ENCODE assay signal across 32 mouse cellular contexts in the genomic region with DNA sequence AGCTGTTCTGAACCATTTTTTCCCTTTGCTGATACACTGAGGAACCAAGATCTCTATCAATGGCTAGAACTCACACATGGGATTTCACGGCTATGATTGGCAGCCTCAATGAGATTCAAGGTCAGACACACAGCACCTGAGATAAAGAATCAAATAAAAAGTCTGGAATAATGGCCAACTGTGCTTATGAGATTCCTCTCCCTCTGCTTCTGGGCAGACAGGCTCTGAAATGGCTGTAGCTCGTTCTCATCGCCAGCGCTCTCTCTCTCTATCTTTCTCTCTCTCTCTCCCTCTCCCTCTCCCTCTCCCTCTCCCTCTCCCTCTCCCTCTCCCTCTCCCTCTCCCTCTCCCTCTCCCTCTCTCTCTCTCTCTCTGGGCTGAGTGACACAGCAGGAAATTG.
DNase-seq lines count a peak whose midpoint lies in the region; ATAC-seq and TF ChIP-seq lines count a peak whose summit lies in the region.
"Had no signal": no experiment of that assay in that cellular context is flagged by ENCODE, and none has a peak within 500 bp of the region (broad histone marks: within the 10 kb centered on the region; RNA-seq: fewer than 3 reads in every experiment).

No protein-coding gene starts in this region.

- no peak overlapping the region for H3K4me2 ChIP-seq in hindbrain, embryonic 13.5 days
- H3K4me2 ChIP-seq in kidney, embryonic 16.5 days (replicated peaks; ENCODE audit: low read depth, low read length), result no peak overlapping the region
- no peak overlapping the region for H3K4me2 ChIP-seq in midbrain, embryonic 15.5 days
- H3K4me2 ChIP-seq in midbrain, postnatal 0 days (ENCODE audit: low read depth, low read length, poor library complexity, severe bottlenecking), result no peak overlapping the region
- H3K4me2 ChIP-seq: embryonic facial prominence, embryonic 15.5 days; heart, embryonic 11.5 days; liver, embryonic 12.5 days had no signal

- H3K27me3 ChIP-seq in hindbrain, embryonic 13.5 days, result no peaks in the 10 kb centered on the region
- no peaks in the 10 kb centered on the region for H3K27me3 ChIP-seq in hindbrain, embryonic 10.5 days (ENCODE audit: insufficient read depth, poor library complexity, severe bottlenecking)
- no peaks in the 10 kb centered on the region for H3K27me3 ChIP-seq in kidney, embryonic 16.5 days (ENCODE audit: insufficient read depth, low read length)
- no peaks in the 10 kb centered on the region for H3K27me3 ChIP-seq in midbrain, embryonic 15.5 days (replicated peaks)
- H3K27me3 ChIP-seq in midbrain, postnatal 0 days (ENCODE audit: insufficient read depth, low read length), result no peaks in the 10 kb centered on the region
- H3K27me3 ChIP-seq: embryonic facial prominence, embryonic 15.5 days; liver, embryonic 12.5 days; megakaryocyte, embryonic 14.5 days had no signal

- H3K4me3 ChIP-seq in hindbrain, embryonic 13.5 days, result no peak overlapping the region
- no peak overlapping the region for H3K4me3 ChIP-seq in hindbrain, embryonic 10.5 days
- no peak overlapping the region for H3K4me3 ChIP-seq in kidney, embryonic 16.5 days (ENCODE audit: low read length)
- H3K4me3 ChIP-seq in midbrain, embryonic 15.5 days, result no peak overlapping the region
- no peak overlapping the region for H3K4me3 ChIP-seq in midbrain, postnatal 0 days (ENCODE audit: low read depth, low read length)
- H3K4me3 ChIP-seq: embryonic facial prominence, embryonic 10.5 days; embryonic facial prominence, embryonic 15.5 days; gastrocnemius, adult 2 months; liver, embryonic 12.5 days; megakaryocyte, embryonic 14.5 days had no signal

- no peak overlapping the region for H3K9ac ChIP-seq in hindbrain, embryonic 13.5 days
- no peak overlapping the region for H3K9ac ChIP-seq in kidney, embryonic 16.5 days (replicated peaks; ENCODE audit: low read length)
- no peak overlapping the region for H3K9ac ChIP-seq in midbrain, embryonic 15.5 days
- H3K9ac ChIP-seq in midbrain, postnatal 0 days (replicated peaks; ENCODE audit: low read length, poor library complexity, severe bottlenecking), result no peak overlapping the region
- H3K9ac ChIP-seq: embryonic facial prominence, embryonic 15.5 days; liver, embryonic 12.5 days; liver, postnatal 0 days had no signal

- no peak for ATAC-seq in hindbrain, embryonic 13.5 days (ENCODE audit: low FRiP score)
- ATAC-seq in kidney, embryonic 16.5 days (ENCODE audit: low FRiP score, low TSS enrichment), result no peak
- ATAC-seq in midbrain, embryonic 15.5 days (replicated peaks), result peak; percentile 57
- no peak for ATAC-seq in midbrain, postnatal 0 days (ENCODE audit: low FRiP score)
- ATAC-seq: inflammation-experienced regulatory T-cells, adult 6 months; liver, embryonic 12.5 days; liver, postnatal 0 days had no signal

- 48% methylated on average over 4 of the region's 4 CpGs for WGBS in hindbrain, embryonic 13.5 days
- WGBS in hindbrain, embryonic 10.5 days, result 88% methylated on average over 4 of the region's 4 CpGs
- WGBS in kidney, embryonic 16.5 days, result 63% methylated on average over 4 of the region's 4 CpGs
- WGBS in midbrain, embryonic 15.5 days, result 27% methylated on average over 4 of the region's 4 CpGs
- WGBS in midbrain, postnatal 0 days, result 36% methylated on average over 4 of the region's 4 CpGs

- peak overlapping the region; percentile 63; the same call in 1 of the 2 replicates for H3K27ac ChIP-seq in hindbrain, embryonic 13.5 days
- H3K27ac ChIP-seq in hindbrain, embryonic 10.5 days, result no peak overlapping the region
- peak overlapping the region; percentile 46; the same call in 1 of the 2 replicates for H3K27ac ChIP-seq in kidney, embryonic 16.5 days (ENCODE audit: low read length)
- peak overlapping the region; percentile 65 for H3K27ac ChIP-seq in midbrain, embryonic 15.5 days
- H3K27ac ChIP-seq in midbrain, postnatal 0 days (ENCODE audit: low read depth, low read length), result no peak overlapping the region
- H3K27ac ChIP-seq: embryonic facial prominence, embryonic 10.5 days; embryonic facial prominence, embryonic 15.5 days; gastrocnemius, adult 2 months; kidney, postnatal 0 days; liver, embryonic 12.5 days; stomach, postnatal 0 days had no signal

- H3K36me3 ChIP-seq in hindbrain, embryonic 13.5 days, result no peaks in the 10 kb centered on the region
- no peaks in the 10 kb centered on the region for H3K36me3 ChIP-seq in hindbrain, embryonic 10.5 days
- no peaks in the 10 kb centered on the region for H3K36me3 ChIP-seq in kidney, embryonic 16.5 days (ENCODE audit: insufficient read depth, low read length)
- H3K36me3 ChIP-seq in midbrain, embryonic 15.5 days (replicated peaks), result no peaks in the 10 kb centered on the region
- no peaks in the 10 kb centered on the region for H3K36me3 ChIP-seq in midbrain, postnatal 0 days (ENCODE audit: insufficient read depth, low read length)
- H3K36me3 ChIP-seq: embryonic facial prominence, embryonic 10.5 days; embryonic facial prominence, embryonic 15.5 days; liver, embryonic 12.5 days had no signal

- no peak for TF ChIP-seq CTCF in midbrain, postnatal 0 days (IDR thresholded peaks at IDR 0.05)

- no peak for DNase-seq in hindbrain, embryonic 10.5 days (ENCODE audit: low spot score)
- no peak for DNase-seq in kidney, postnatal 36 days
- DNase-seq in midbrain, postnatal 0 days (ENCODE audit: low spot score), result peak; percentile 11
- no peak for DNase-seq in cerebellum, adult 11-12 months
- DNase-seq: adrenal gland, postnatal 36 days; B cell, adult 2 months; cerebellum, adult 8-10 months; cerebellum, postnatal 25 days; gastrocnemius, adult 2 months; gastrocnemius, postnatal 36 days; heart, adult 18-20 months; heart, postnatal 36 days; kidney, adult 18-20 months; layer of hippocampus, postnatal 36 days; left cerebral cortex, postnatal 4 days; liver, postnatal 0 days; lung, postnatal 4 days; right cerebral cortex, adult 18-20 months; right cerebral cortex, postnatal 4 days; thymus, adult 18-20 months; thymus, postnatal 25 days had no signal

- H3K9me3 ChIP-seq in hindbrain, embryonic 13.5 days, result no peaks in the 10 kb centered on the region
- no peaks in the 10 kb centered on the region for H3K9me3 ChIP-seq in hindbrain, embryonic 10.5 days
- no peaks in the 10 kb centered on the region for H3K9me3 ChIP-seq in kidney, embryonic 16.5 days (ENCODE audit: low read length)
- H3K9me3 ChIP-seq in midbrain, embryonic 15.5 days, result no peaks in the 10 kb centered on the region
- H3K9me3 ChIP-seq in midbrain, postnatal 0 days (ENCODE audit: low read length), result no peaks in the 10 kb centered on the region
- H3K9me3 ChIP-seq: embryonic facial prominence, embryonic 10.5 days; embryonic facial prominence, embryonic 15.5 days; liver, embryonic 12.5 days; megakaryocyte, embryonic 14.5 days had no signal

- peaks cover 8% of the 10 kb centered on the region for H3K4me1 ChIP-seq in hindbrain, embryonic 13.5 days (replicated peaks)
- peaks cover 3% of the 10 kb centered on the region for H3K4me1 ChIP-seq in hindbrain, embryonic 10.5 days (replicated peaks)
- peaks cover 6% of the 10 kb centered on the region; the same call in 1 of the 2 replicates for H3K4me1 ChIP-seq in kidney, embryonic 16.5 days (ENCODE audit: insufficient read depth, low read length)
- H3K4me1 ChIP-seq in midbrain, embryonic 15.5 days, result peaks cover 5% of the 10 kb centered on the region
- H3K4me1 ChIP-seq in midbrain, postnatal 0 days (ENCODE audit: insufficient read depth, low read length), result no peaks in the 10 kb centered on the region
- H3K4me1 ChIP-seq: liver, embryonic 12.5 days; megakaryocyte, embryonic 14.5 days had no signal

Comparison
In these comparisons a context has a peak if more than half of its experiments do, and no peak if none do; other contexts are left out.
1. H3K27ac ChIP-seq: peak in hindbrain, embryonic 13.5 days (single experiment), kidney, embryonic 16.5 days (single experiment) and midbrain, embryonic 15.5 days (single experiment); none in hindbrain, embryonic 10.5 days (single experiment) and midbrain, postnatal 0 days (single experiment).